Mouse (Mus musculus) macrophage (primary cell): ENCODE measurements around the gene Arhgap20. TPM values are rescaled to one million over a fixed set of nuclear protein-coding genes. Genes with fewer than 3 reads are reported as not detected.

ENCODE experiments used
- H3K27ac ChIP-seq: fragments of 350-480 bp; formaldehyde crosslinking; 2 replicates; pipeline ENCODE4 v1.9.0; 2021
- H3K36me3 ChIP-seq: fragments of 350-480 bp; formaldehyde crosslinking; 2 replicates; pipeline ENCODE4 v1.9.0; 2021; ENCODE audit errors: inconsistent target
- H3K4me3 ChIP-seq: fragments of 350-480 bp; formaldehyde crosslinking; 2 replicates; pipeline ENCODE4 v1.9.0; 2021; ENCODE audit errors: inconsistent target
- H3K79me2 ChIP-seq: fragments of 350-480 bp; formaldehyde crosslinking; 2 replicates; pipeline ENCODE4 v1.9.0; 2021; ENCODE audit errors: inconsistent target
- WGBS: methylation state at CpG from one replicate; pipeline ENCODE4 v1.1.7; 2026; ENCODE audit warnings: inconsistent platforms; ENCODE audit not compliant: missing documents; 5-methylcytosine and 5-hydroxymethylcytosine counted together
- polyA plus RNA-seq: library from polyadenylated mRNA; stranded (reverse); fragments of 250-400 nt; gene quantifications from 3 replicates; pipeline ENCODE4 v1.2.4, GENCODE M21; 2018; ENCODE audit warnings: inconsistent platforms

The Arhgap20 gene
- polyA plus RNA-seq, 1 experiment from 2014 or later, result not detected

DNA sequence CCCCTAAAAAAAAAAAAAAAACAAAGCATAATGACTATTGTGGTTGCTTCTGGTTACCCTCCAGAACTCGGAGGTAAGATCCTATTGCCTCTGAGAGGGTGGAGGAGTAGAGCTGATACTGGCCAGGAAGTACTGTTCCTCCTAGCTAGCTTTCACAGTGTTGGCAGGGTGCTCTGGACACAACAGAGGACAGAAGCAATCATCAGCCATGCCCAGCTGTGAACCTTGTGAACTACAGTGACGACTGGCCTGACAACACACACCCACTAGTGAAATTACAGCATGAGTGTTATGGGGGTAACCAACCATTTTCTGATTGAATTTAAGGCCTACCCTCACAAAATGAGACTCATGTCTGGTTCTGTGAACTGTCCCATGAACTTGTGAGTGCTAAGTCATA lies 11.3 kb downstream of the Arhgap20 start:
- Histone ChIP-seq H3K4me3 (no peak overlapping the region), H3K79me2 (no peaks in the 10 kb centered on the region), H3K27ac (no peak overlapping the region), H3K36me3 (no peaks in the 10 kb centered on the region)
- 61% methylated on average over 2 of the region's 2 CpGs for WGBS

DNA sequence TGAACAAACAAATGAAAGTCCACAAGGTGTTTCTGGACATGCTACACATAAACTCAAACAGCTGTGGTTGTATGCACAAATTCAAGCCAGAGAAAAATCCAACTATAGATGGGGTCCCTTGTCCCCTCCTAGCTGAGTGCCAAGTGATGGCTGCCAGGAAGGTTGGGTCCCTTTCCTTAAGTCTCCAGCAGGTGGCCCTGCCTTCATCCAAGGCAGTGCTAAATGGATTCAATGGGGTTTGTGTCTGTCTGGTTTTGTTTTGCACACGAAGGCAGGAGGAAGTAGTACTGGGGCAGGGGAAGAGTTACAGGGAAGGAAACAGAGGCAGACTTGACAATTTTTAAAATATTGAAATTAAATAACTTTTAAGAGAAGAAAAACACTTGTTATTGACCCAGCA lies 12.0 kb downstream of the Arhgap20 start:
- Histone ChIP-seq H3K79me2 (no peaks in the 10 kb centered on the region), H3K27ac (no peak overlapping the region), H3K36me3 (no peaks in the 10 kb centered on the region), H3K4me3 (no peak overlapping the region)
- WGBS, result 0% methylated on average over 1 of the region's 1 CpGs

DNA sequence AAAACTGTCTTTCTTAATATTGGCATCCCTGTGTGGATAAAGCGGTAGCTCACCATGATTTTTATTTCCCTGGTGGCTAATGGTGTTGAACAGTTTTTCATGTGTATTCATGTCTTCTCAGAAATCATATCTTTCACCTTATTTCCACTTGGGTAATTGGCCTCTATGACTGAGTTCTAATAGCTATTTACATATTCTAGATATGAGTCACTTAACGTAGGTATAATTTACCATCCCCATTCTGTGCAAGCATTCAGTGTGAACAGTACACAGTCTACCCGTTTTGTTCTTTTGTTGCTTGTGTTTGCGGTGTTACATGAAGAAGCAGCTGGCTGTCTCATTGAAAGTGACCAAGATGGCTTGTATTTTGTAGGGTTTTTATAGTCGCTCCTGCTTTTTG lies 14.1 kb downstream of the Arhgap20 start:
- H3K79me2 ChIP-seq, result no peaks in the 10 kb centered on the region
- 88% methylated on average over 5 of the region's 5 CpGs for WGBS
- H3K27ac ChIP-seq, result no peak overlapping the region
- H3K36me3 ChIP-seq, result no peaks in the 10 kb centered on the region
- H3K4me3 ChIP-seq, result no peak overlapping the region

DNA sequence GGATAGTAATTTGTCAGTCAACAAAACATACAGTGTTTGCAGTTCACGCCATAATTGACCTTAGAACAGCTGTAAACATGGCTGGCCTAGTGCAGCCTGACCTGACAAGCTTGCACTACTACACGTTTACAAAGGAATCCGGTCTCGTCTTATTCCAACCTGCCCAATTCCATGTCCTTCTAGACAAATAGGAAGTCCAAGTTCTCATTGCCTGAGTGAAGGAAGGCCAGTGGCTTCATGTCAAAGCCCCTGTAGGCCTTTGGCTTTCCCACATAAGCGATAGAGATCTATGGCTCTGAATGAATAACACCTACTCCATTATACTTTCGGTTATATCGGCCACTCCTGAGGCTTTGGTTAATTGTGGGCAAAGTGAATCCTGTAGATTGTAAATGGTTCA lies 16.0 kb downstream of the Arhgap20 start:
- H3K36me3 ChIP-seq, result no peaks in the 10 kb centered on the region
- no peak overlapping the region for H3K27ac ChIP-seq
- no peaks in the 10 kb centered on the region for H3K79me2 ChIP-seq
- H3K4me3 ChIP-seq, result no peak overlapping the region
- WGBS, result 94% methylated on average over 7 of the region's 7 CpGs

DNA sequence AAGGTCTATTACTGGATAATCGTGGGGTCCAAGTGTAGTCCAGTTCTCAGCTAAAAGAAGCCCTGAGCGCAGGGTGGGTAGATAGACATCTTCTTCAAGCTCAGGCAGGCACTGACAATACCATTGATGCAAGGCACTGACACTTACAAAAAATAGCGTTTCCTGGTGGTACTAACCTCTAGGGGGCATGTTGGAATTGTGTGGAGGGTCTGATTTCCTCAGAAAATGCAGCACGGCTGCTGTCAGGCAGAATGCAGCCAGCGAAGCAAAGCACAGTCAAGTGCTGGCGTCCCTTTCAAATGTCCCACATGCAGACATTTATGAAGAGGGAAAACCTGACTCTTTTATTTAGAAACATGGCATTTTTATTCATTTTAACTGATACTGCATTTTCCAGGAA lies 22.2 kb downstream of the Arhgap20 start:
- 73% methylated on average over 6 of the region's 6 CpGs for WGBS

DNA sequence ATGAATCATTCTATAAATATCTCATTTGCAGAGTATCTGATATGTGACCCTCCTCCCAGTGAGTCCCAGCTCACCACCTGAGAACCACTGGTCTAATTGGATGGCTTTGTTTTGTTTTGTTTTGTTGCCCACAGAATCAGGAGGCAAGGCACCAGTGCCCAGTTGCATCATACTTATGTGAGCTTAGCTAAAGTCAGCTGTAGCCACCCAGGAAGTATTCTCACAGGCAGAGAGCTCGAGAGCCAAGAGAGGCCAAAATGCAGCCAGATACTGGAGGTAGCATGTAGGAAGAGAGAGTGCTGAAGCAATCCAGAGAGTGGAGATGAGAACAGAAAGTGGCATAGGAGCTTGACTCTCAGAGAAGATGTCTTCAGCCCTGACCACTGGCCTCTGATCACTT lies 23.3 kb downstream of the Arhgap20 start:
- WGBS, result 45% methylated on average over 1 of the region's 1 CpGs
- H3K27ac ChIP-seq, result no peak overlapping the region
- no peaks in the 10 kb centered on the region for H3K36me3 ChIP-seq
- H3K4me3 ChIP-seq, result no peak overlapping the region
- no peaks in the 10 kb centered on the region for H3K79me2 ChIP-seq

More for the DNA sequence above, 22.2 kb downstream of the Arhgap20 start:
- Histone ChIP-seq H3K27ac (no peak overlapping the region), H3K79me2 (no peaks in the 10 kb centered on the region), H3K36me3 (no peaks in the 10 kb centered on the region), H3K4me3 (no peak overlapping the region)

DNA sequence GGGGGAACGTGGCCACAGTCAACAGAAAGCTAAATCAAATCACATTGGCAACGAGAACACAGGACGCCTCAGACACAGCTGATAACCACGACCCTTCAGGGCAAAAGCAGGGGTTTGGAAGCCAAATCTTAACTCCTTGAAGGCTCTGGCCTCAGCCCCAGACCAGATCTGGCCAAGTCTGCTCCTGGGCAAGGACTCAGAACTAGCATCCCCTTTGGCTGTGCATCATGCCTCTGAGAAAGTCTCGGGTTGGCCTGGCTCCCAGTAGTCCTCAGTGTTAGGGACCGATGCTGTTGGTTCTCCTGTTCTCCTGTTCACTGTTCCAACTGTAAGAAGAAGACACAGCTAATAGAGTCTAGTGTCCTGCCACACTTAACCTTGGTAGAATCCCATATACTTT lies 30.1 kb downstream of the Arhgap20 start:
- Histone ChIP-seq H3K36me3 (no peaks in the 10 kb centered on the region), H3K4me3 (no peak overlapping the region), H3K27ac (no peak overlapping the region), H3K79me2 (no peaks in the 10 kb centered on the region)
- 83% methylated on average over 6 of the region's 6 CpGs for WGBS

DNA sequence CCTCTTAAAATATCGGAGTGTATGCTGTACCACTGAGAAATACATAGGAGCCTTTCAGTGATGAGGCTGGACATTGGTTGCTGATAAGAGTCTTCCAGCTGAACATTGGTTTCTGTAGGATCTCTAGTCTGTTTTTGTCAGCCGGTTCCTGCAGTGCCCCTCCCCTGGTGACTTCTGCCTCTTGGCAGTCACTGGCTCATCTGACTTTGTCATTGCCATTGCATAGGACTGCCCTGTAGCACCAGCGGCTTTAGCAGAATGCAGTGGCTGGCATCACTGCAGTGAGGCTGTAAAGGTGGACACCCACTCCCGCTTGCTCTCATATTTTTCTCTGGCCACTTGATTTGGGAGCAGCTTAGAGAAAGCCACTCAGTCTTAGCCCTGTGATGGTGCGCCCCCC lies 33.1 kb downstream of the Arhgap20 start:
- Histone ChIP-seq H3K36me3 (no peaks in the 10 kb centered on the region), H3K79me2 (no peaks in the 10 kb centered on the region), H3K27ac (no peak overlapping the region), H3K4me3 (no peak overlapping the region)
- WGBS, result 86% methylated on average over 5 of the region's 5 CpGs

DNA sequence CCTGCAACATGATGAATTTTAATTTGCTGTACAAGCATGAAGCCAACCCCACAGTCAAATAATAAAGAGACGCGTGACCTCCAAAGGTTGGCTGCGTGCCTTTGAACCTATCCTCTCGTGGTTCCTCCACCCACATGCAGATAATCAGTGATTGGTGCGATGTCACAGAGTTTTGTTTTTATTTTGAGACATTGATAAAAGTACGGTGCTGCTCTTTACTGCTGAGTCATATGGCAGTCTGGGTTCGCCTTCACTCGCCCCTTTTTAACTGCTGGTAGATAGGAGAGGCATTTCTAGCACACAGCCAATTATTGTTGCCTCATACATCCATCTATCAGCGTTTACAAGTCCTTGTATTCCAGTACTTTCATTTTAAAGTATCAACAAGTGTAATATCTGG lies 34.0 kb downstream of the Arhgap20 start:
- WGBS, result 89% methylated on average over 9 of the region's 9 CpGs
- Histone ChIP-seq H3K27ac (no peak overlapping the region), H3K36me3 (no peaks in the 10 kb centered on the region), H3K79me2 (no peaks in the 10 kb centered on the region), H3K4me3 (no peak overlapping the region)

DNA sequence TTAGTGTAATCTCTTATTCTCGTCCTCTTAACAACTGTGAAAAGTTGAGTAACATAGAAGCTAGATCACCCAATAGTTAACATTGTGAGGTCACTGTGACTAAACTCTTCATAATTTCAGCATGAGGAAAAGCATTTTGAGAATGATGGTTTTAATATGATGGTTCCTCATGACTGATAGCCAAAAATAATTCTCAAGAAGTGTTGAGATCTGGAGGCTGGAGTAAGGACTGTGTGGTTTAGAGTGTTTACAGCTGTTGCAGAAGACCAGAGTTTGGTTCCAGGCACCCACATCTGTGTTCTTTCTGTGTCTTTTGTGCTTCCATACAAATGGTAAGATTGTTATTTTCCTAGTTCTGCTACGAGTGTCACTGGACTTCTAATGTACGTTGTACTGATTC lies 42.1 kb downstream of the Arhgap20 start:
- Histone ChIP-seq H3K27ac (no peak overlapping the region), H3K4me3 (no peak overlapping the region), H3K79me2 (no peaks in the 10 kb centered on the region), H3K36me3 (no peaks in the 10 kb centered on the region)
- 91% methylated on average over 3 of the region's 3 CpGs for WGBS

DNA sequence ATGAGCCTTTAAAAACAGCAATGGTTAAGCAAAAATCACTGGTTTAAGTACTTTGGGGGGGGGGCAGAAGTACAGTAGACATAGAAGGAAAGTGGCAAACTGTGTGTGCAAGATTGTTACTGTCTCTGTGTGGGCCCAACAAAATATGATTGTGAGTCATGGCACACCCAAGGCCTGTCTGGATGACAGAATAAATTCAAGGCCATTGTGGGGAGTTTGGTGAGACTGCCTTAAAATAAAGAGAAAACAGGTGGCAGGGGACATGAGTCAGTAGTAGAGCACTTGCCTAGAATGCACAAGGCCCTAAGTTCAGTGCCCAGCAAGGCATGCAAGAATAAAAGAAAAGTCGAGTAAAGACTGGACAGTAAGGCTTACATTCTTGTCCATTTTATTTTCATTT lies 47.8 kb downstream of the Arhgap20 start:
- Histone ChIP-seq H3K27ac (no peak overlapping the region), H3K4me3 (no peak overlapping the region), H3K79me2 (no peaks in the 10 kb centered on the region), H3K36me3 (no peaks in the 10 kb centered on the region)
- WGBS, result 79% methylated on average over 1 of the region's 1 CpGs

DNA sequence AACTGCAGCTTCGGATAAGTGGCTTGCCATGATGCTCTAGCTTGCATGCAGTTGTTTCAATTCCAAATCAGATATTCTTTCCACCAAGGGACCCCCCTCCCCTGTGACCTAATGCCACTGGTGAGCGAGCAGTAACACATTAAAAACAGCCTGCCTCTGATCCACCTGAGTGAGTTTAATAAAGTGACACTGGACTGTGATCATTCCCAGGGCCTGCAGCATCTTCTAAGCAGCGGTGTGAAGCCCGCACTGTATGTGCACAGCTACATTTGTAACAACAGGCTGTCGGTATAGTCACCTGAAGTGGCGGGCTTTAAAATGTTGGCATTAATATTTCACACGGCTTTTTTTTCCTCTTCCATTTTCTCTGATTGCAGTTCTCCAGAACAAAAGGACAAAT lies 59.4 kb downstream of the Arhgap20 start:
- no peak overlapping the region for H3K27ac ChIP-seq
- no peaks in the 10 kb centered on the region for H3K36me3 ChIP-seq
- no peak overlapping the region for H3K4me3 ChIP-seq
- 91% methylated on average over 7 of the region's 7 CpGs for WGBS
- no peaks in the 10 kb centered on the region for H3K79me2 ChIP-seq

DNA sequence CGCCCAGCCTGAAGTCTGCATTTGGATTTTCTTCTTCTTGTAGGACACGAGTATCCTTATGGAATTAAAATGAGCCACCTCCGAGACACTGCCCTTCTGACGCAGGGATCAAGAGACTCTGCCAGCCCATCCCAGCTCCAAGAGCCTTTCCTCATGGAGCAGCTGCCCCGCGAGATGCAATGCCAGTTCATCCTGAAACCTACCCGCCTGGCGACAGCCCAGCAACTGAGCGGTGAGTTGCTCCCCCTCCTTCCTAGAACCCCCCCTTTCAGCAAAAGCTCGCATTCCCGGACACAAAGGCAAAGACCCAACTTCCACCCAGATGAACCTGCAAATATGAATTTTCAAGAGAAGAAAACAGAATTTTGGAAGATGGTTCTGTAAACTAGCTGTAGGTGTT lies 66.5 kb downstream of the Arhgap20 start:
- no peak overlapping the region for H3K4me3 ChIP-seq
- H3K27ac ChIP-seq, result no peak overlapping the region
- H3K36me3 ChIP-seq, result no peaks in the 10 kb centered on the region
- no peaks in the 10 kb centered on the region for H3K79me2 ChIP-seq
- 86% methylated on average over 11 of the region's 11 CpGs for WGBS

DNA sequence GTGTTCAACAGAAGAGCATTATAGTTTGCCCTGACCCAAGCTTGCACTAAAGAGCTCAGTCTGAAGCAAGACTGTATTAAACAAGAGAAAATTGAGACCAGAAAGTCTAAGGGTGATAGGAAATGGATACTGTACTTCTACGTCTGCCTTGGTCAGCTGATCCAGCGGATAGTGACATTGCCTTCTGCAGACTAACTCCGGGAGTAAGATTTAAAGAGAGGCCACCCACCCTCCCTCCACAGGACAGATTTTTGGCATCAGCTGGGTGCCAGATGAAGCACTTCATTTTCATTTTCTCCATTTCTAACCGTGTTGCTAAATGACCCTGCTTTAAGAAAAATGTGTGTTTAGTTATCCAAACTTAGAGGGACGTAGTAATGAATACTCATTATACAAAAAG lies 67.2 kb downstream of the Arhgap20 start:
- H3K4me3 ChIP-seq, result no peak overlapping the region
- no peak overlapping the region for H3K27ac ChIP-seq
- WGBS, result 88% methylated on average over 5 of the region's 5 CpGs
- H3K79me2 ChIP-seq, result no peaks in the 10 kb centered on the region
- H3K36me3 ChIP-seq, result no peaks in the 10 kb centered on the region

DNA sequence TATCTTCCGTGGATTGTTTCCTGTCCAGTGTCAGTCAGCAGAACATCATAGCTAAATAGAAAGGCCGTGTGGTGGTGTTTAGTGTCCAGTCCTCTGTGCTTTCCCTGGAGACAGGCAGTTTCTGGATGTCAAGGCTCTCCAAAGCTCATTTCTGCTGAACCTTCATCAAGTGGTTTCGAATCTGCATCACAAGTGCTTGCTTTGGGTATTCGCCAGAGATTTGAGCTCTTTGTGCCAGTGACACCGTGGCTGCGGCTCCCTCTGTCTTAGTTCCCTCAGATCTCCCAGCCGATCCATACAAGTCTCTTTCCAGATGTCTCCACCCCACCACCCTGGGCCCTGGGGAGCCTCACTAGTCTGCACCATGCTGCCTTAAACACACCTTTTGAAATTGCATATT lies 72.6 kb downstream of the Arhgap20 start:
- no peaks in the 10 kb centered on the region for H3K79me2 ChIP-seq
- no peak overlapping the region for H3K27ac ChIP-seq
- 92% methylated on average over 6 of the region's 7 CpGs for WGBS
- no peak overlapping the region for H3K4me3 ChIP-seq
- no peaks in the 10 kb centered on the region for H3K36me3 ChIP-seq

DNA sequence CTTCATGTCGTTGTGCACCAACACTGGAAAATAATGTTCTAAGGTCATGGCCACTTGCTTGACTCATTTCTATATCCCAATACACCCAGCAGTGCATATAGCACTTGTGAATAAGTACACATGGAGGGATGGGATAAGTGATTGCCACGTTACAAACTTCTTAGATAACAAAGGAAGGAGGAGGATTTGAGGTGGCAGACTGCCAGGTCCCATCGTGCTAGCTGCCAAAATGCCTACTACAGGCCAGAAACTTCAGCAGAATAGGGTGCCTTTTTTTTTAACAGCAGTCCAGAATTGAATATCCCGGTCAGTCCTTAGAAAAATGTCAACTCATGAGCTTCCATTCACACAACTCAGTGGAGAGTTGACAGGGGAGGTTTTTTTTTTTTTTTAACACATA lies 78.1 kb downstream of the Arhgap20 start:
- Histone ChIP-seq H3K36me3 (no peaks in the 10 kb centered on the region), H3K4me3 (no peak overlapping the region), H3K27ac (no peak overlapping the region), H3K79me2 (no peaks in the 10 kb centered on the region)
- WGBS, result 71% methylated on average over 4 of the region's 4 CpGs
